Mouse (Mus musculus) hindbrain, embryonic 16.5 days (tissue): ENCODE measurements around the gene Med1. TPM values are rescaled to one million over a fixed set of nuclear protein-coding genes. Genes with fewer than 3 reads are reported as not detected.
"Not testable (repeated sequence)": the region's sequence is repeated elsewhere in the genome, so short reads cannot be mapped to it uniquely, and the experiment has no call there.

Source experiments
- ATAC-seq: fragments of 200-750 bp; cut with Nextera tagmentation; 2 replicates; pipeline ENCODE4 v1.8.0; 2017; ENCODE audit warnings: moderate TSS enrichment, moderate library complexity
- H3K27ac ChIP-seq: fragments of 300-500 bp; sonication (generic); 2 replicates; pipeline ENCODE4 v1.5.1; 2014; ENCODE audit warnings: low read depth, mild to moderate bottlenecking, control low read depth, low read length, moderate library complexity
- H3K27me3 ChIP-seq: fragments of 300-500 bp; sonication (generic); replicated peaks from 2 replicates; pipeline ENCODE4 v1.6.1; 2014; ENCODE audit warnings: low read length; ENCODE audit not compliant: control insufficient read depth, insufficient read depth
- H3K36me3 ChIP-seq: fragments of 300-500 bp; sonication (generic); 2 replicates; pipeline ENCODE4 v1.6.1; 2014; ENCODE audit warnings: mild to moderate bottlenecking, low read length, moderate library complexity, mixed read lengths; ENCODE audit not compliant: control insufficient read depth, insufficient read depth
- H3K4me1 ChIP-seq: fragments of 300-500 bp; sonication (generic); 2 replicates; pipeline ENCODE4 v1.6.1; 2014; ENCODE audit warnings: low read depth, low read length; ENCODE audit not compliant: control insufficient read depth, insufficient read depth
- H3K4me2 ChIP-seq: fragments of 300-500 bp; sonication (generic); 2 replicates; pipeline ENCODE4 v1.6.1; 2014; ENCODE audit warnings: mild to moderate bottlenecking, low read length, control low read depth, moderate library complexity
- H3K4me3 ChIP-seq: fragments of 300-500 bp; sonication (generic); 2 replicates; pipeline ENCODE4 v1.5.1; 2014; ENCODE audit warnings: mild to moderate bottlenecking, low read length, control low read depth, moderate library complexity
- H3K9ac ChIP-seq: fragments of 300-500 bp; sonication (generic); 2 replicates; pipeline ENCODE4 v1.6.1; 2014; ENCODE audit warnings: low read depth, mild to moderate bottlenecking, control low read depth, low read length, moderate library complexity
- H3K9me3 ChIP-seq: fragments of 300-500 bp; sonication (generic); 2 replicates; pipeline ENCODE4 v1.6.1; 2014; ENCODE audit warnings: mild to moderate bottlenecking, low read length, moderate library complexity; ENCODE audit not compliant: control insufficient read depth
- WGBS: fragments of 180-500 bp; shearing (Covaris S2); extraction: QIAGEN DNeasy Blood & Tissue Kit; methylation state at CpG from one replicate; pipeline ENCODE4 v1.1.7; 2014; 5-methylcytosine and 5-hydroxymethylcytosine counted together
- polyA plus RNA-seq: library from polyadenylated mRNA; unstranded; fragments of >200 nt; fragmentation: Nextera tagmentation; extraction: Ambion mirVana; gene quantifications from 2 replicates; pipeline ENCODE4 v1.2.1, GENCODE M21; 2015

Gene Med1
- 48.7 and 52.6 TPM in 2 replicates for polyA plus RNA-seq

DNA sequence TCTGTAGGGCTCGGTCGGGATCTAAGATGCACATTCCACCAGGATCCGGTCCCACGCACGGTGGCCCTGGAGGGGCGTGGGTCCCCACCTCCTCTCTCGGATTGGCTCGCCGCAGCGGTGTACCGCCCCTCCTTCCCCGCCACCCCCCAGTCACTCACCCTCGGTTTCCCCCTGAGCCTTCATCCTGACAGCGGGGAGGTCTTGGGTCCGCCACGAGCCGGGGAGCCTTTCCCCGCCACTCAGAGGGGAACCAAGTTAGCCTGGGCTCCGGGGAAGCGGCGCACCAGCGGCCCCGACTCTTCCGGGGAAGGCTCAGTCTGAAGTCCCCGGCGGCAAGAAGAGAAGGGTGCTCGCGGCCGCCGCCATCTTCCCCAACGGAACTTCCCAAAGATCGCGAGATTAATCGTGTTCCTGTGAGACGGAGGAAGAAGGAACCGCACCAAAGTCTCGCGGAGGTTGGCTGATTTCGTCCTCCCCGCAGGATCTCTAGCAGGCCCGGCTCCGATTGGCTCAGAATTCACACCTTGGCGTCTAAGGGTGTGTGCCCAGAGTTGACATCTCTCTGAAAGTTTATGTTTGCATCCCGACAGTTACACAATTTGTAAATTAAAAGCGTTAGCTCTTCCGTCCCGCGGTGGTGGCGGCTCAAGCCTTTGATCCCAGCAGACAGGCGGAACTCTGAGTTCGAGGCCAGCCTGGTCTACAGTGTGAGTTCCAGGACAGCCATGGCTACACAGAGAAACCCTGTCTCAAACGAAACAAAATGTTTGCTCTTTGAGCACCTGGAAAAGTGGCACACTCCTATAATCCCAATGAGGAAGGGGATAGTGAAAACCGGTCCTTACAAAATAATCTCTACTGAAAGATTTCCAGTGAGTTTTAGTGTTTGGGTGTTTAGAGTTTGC is at the start of gene Med1:
Gene Med1, minus strand, starts transcription at position 393 of the 905 bp plus-strand sequence.
- Histone ChIP-seq H3K36me3 (peaks cover 13% of the 10 kb centered on the region), H3K9me3 (no peaks in the 10 kb centered on the region), H3K27me3 (no peaks in the 10 kb centered on the region), H3K4me2 (peak within 1 kb of the TSS; percentile 68), H3K9ac (peak within 1 kb of the TSS; percentile 81), H3K4me3 (peak within 1 kb of the TSS; percentile 70), H3K4me1 (peaks cover 6% of the 10 kb centered on the region), H3K27ac (peak within 1 kb of the TSS; percentile 93)
- ATAC-seq: peak; percentile 98
- under 1% methylated on average over 53 of the region's 53 CpGs for WGBS

- Histone ChIP-seq H3K9me3 (no peaks in the 10 kb centered on the region), H3K9ac (no peak overlapping the region), H3K4me3 (no peak overlapping the region), H3K4me2 (no peak overlapping the region), H3K27ac (no peak overlapping the region), H3K27me3 (no peaks in the 10 kb centered on the region), H3K36me3 (peaks cover 32% of the 10 kb centered on the region), H3K4me1 (no peaks in the 10 kb centered on the region)
- ATAC-seq: no peak
- WGBS: 91% methylated on average over 3 of the region's 3 CpGs
Observed at GRCm38 (mm10) chr11:98238995-98239394, 45.9 kb upstream of the Med1 start.

DNA sequence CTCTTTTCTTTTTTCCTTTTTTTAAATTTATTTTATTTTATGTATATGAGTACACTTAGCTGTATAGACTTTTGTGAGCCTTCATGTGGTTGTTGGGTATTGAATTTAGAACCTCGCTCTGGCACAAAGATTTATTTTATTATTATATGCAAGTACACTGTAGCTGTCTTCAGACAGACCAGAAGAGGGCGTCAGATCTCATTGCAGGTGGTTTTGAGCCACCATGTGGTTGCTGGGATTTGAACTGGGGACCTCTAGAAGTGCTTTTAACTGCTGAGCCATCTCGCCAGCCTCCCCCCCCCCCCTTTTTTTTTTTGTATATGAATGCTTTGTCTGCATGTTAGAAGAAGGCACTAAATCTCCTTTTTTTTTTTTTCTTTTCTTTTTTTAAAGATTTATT is 45.3 kb upstream of the Med1 start:
- Histone ChIP-seq H3K4me1 (no peaks in the 10 kb centered on the region), H3K36me3 (peaks cover 29% of the 10 kb centered on the region)
- no peak for ATAC-seq

GRCm38 (mm10) chr11:98226349-98226748 is 33.3 kb upstream of the Med1 start:
- H3K4me2 ChIP-seq: no peak overlapping the region
- H3K27me3 ChIP-seq: no peaks in the 10 kb centered on the region
- no peaks in the 10 kb centered on the region for H3K9me3 ChIP-seq
- no peaks in the 10 kb centered on the region for H3K4me1 ChIP-seq
- H3K4me3 ChIP-seq: no peak overlapping the region
- ATAC-seq: no peak
- WGBS: 93% methylated on average over 1 of the region's 1 CpGs
- H3K27ac ChIP-seq: no peak overlapping the region
- no peak overlapping the region for H3K9ac ChIP-seq
- H3K36me3 ChIP-seq: peaks cover 29% of the 10 kb centered on the region

More for the DNA sequence above, 45.3 kb upstream of the Med1 start:
- Histone ChIP-seq H3K4me3 (no peak overlapping the region), H3K27ac (no peak overlapping the region), H3K27me3 (no peaks in the 10 kb centered on the region), H3K9ac (no peak overlapping the region), H3K9me3 (no peaks in the 10 kb centered on the region), H3K4me2 (no peak overlapping the region)
- 82% methylated on average over 3 of the region's 3 CpGs for WGBS

GRCm38 (mm10) chr11:98213311-98213710 is 20.2 kb upstream of the Med1 start:
- Histone ChIP-seq H3K4me2 (no peak overlapping the region), H3K4me3 (no peak overlapping the region), H3K27me3 (no peaks in the 10 kb centered on the region), H3K9me3 (no peaks in the 10 kb centered on the region), H3K27ac (no peak overlapping the region), H3K36me3 (peaks cover 20% of the 10 kb centered on the region), H3K9ac (no peak overlapping the region), H3K4me1 (peaks cover 2% of the 10 kb centered on the region; the same call in 1 of the 2 replicates)
- no peak for ATAC-seq
- 92% methylated on average over 1 of the region's 1 CpGs for WGBS

- H3K4me3 ChIP-seq, H3K9me3 ChIP-seq, H3K9ac ChIP-seq, H3K4me2 ChIP-seq, H3K27ac ChIP-seq, ATAC-seq, H3K27me3 ChIP-seq: not testable (repeated sequence)
- Histone ChIP-seq H3K4me1 (peaks cover 16% of the 10 kb centered on the region), H3K36me3 (peaks cover 17% of the 10 kb centered on the region)
- 95% methylated on average over 4 of the region's 5 CpGs for WGBS
Observed at GRCm38 (mm10) chr11:98209661-98210060, 16.6 kb upstream of the Med1 start.

DNA sequence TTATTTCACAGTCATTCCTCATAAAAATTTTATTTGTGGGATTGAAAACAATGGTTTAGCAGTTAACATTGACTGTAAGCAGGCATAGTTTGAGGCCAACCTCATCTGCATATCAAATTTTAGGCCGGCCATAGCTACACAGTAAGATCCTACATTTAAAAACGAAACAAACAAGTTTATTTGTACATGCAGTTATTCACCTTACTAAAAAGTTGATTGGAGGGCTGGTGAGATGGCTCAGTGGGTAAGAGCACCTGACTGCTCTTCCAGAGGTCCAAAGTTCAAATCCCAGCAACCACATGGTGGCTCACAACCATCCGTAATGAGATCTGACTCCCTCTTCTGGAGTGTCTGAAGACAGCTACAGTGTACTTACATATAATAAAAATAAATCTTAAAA is 13.2 kb upstream of the Med1 start:
- H3K4me2 ChIP-seq: peak overlapping the region; percentile 25
- not testable (repeated sequence) for H3K4me3 ChIP-seq, H3K27me3 ChIP-seq, H3K27ac ChIP-seq, H3K9me3 ChIP-seq, H3K9ac ChIP-seq, ATAC-seq
- WGBS: 85% methylated on average over 3 of the region's 3 CpGs
- H3K36me3 ChIP-seq: peaks cover 11% of the 10 kb centered on the region
- H3K4me1 ChIP-seq: peaks cover 23% of the 10 kb centered on the region

GRCm38 (mm10) chr11:98205463-98205862 is 12.4 kb upstream of the Med1 start:
- Histone ChIP-seq H3K4me3 (no peak overlapping the region), H3K9ac (no peak overlapping the region), H3K4me2 (peak overlapping the region; percentile 25), H3K4me1 (peaks cover 23% of the 10 kb centered on the region), H3K27me3 (no peaks in the 10 kb centered on the region), H3K36me3 (peaks cover 5% of the 10 kb centered on the region), H3K9me3 (no peaks in the 10 kb centered on the region), H3K27ac (no peak overlapping the region)
- ATAC-seq: no peak

GRCm38 (mm10) chr11:98203931-98204421 is 10.9 kb upstream of the Med1 start:
- H3K4me1 ChIP-seq: peaks cover 23% of the 10 kb centered on the region

More at GRCm38 (mm10) chr11:98203931-98204421, 10.9 kb upstream of the Med1 start:
- Histone ChIP-seq H3K27ac (no peak overlapping the region; the same call in 1 of the 2 replicates), H3K4me2 (peak overlapping the region; percentile 90), H3K9me3 (no peaks in the 10 kb centered on the region), H3K36me3 (no peaks in the 10 kb centered on the region), H3K4me3 (peak overlapping the region; percentile 99), H3K9ac (peak overlapping the region; percentile 93), H3K27me3 (no peaks in the 10 kb centered on the region)
- 0% methylated on average over 16 of the region's 16 CpGs for WGBS
- no peak for ATAC-seq
